Mouse (Mus musculus) kidney, postnatal 36 days (tissue): ENCODE data around the gene Ano9.
A peak's percentile ranks its signal among the peaks of the same experiment; 100 is the strongest.

Experiments
- DNase-seq, 2 experiments: peaks; one replicate each; pipeline ENCODE4 v3.0.0; 2021 to 2022; ENCODE audit warnings: mixed read lengths in 2 of 2

The Ano9 gene

GRCm38 (mm10) chr7:141099911-141100691, 17.5 kb downstream of the Ano9 start, which contains the start of gene Sigirr:
Gene Sigirr (minus strand): TSS chr7:141100572.
- peak; percentile 67 to 82 for DNase-seq

GRCm38 (mm10) chr7:141097177-141097576, 20.4 kb downstream of the Ano9 start:
- DNase-seq = no peak

DNA sequence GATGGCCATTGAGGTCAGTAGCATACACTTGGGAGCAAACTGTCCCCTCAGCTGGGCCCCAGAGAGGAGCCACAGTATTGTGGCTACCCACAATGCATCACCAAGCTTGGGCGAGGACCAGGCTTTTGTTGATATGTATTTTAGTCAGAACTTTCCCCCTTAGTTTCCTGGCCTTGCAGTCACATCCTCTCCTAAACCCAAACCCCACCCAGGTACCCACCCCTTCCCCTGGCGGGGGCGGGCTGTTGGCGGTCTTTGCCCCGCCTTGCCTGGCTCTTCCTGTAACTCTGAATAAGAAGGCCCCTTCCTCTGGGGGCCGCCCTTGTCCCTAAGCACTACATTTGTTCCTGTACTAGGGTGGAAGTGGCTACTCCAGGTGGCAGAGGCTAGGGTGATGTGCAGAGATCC, 21.0 kb downstream of the Ano9 start:
- DNase-seq = peak; percentile 81 to 84

DNA sequence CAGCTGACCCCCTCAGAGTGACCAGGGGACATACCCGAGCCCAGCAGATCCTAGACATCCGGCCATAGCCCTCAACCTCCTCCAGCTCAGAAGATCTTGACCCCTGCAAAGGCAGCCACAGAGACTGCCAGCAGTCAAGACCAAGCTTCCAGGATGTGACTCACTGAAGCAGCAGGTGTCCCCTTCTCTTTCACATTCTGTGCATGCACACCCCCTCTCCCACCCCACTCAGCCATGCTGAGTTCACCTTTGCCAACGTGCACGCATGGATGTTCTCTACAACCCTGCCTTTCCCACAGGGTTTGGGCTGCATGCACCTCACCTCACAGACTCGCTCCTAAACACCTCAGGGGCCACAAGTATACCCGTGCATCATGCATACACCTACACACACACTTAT, 21.6 kb downstream of the Ano9 start:
- peak in 1 of 2 experiments; percentile 27 for DNase-seq

GRCm38 (mm10) chr7:141094487-141095205, 23.0 kb downstream of the Ano9 start:
- peak; percentile 81 to 92 for DNase-seq

DNA sequence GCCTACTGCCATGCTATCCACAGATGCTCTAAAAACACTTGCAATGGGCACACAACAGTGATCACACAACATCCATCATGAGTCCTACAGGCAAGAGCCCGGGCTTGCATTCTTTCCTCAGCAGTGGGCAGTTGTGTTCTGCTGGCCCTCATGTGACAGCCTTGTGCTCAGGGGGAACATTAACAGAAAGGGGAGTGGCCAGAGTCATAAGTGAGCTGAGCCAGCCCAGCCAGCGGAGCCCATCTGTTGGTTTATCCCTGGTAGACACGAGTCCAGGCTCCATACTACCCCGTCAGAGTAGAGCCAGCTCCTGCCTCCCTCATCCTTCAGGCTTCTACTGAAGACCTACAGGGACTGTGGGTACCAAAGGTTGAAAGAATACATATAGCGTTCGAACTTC, 23.7 kb downstream of the Ano9 start:
- peak; percentile 84 to 91 for DNase-seq

DNA sequence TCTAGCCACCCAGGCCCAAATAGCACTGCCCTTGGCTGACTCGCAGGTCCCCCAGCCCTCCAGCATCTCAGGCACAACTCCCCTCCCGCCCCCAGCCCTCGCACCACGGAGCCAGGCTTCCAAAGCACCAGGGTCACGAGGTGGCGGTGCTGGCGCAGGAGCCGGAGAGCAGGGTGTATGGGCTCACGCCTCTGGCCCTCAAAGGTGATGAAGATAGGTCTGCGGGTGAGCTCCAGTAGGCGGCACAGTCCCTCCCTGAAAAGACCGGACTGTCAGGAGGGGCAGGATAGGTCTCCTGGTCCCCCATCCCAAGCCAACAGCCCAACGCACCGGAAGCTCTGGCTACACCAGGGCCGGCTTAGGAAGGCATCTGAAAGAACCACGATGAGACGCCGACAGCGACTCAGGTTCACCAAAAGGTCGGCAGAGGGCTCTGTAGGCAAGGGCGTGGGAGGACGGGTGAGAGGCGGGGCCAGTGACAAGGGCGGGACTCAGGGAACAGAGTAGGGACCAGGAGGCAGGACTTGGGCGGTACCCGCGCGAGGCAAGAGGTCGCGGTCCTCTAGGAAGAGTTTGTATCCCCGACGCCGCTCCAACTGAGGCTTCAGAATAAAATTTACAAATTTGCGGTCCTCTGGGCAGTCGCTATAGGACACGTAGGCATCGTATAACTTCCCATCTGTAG, 25.4 kb downstream of the Ano9 start:
- peak; percentile 95 to 96 for DNase-seq

DNA sequence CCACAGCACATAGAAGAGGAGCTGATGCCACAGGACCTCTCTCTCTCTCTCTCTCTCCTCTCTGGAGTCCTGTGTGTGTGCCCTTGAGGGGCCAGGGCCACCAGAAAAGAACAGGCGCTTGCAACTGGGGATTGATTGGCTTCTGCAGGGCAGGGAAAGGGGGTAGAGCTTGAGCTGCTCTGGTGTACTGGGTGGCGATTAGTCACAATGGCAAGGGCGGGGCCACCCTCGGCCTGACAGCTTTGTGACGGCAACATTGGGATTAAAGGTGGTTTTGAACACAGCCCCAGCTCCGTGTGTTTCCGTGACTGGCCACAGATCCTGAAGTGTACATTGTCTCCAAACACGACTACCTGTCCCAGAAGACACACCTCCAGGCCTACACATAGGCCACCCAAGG, 27.4 kb downstream of the Ano9 start:
- DNase-seq = no peak

DNA sequence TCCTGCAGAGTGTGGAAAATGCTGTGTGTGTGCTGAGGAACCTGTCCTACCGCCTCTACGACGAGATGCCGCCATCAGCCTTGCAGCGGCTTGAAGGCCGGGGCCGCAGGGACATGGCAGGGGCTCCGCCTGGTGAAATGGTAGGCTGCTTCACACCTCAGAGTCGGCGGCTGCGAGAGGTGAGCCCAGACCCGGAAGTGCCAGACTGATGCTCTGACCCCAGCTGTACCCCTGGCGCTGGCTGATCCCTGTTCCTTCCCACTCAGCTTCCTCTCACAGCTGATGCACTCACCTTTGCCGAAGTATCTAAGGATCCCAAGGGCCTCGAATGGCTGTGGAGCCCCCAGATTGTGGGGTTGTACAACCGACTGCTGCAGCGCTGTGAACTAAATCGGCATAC, 29.1 kb downstream of the Ano9 start:
- DNase-seq = no peak

GRCm38 (mm10) chr7:141087894-141088293, 29.7 kb downstream of the Ano9 start:
- DNase-seq = peak; percentile 29 to 45

- DNase-seq = peak; percentile 73 to 82
Measured at GRCm38 (mm10) chr7:141079481-141080449, 37.8 kb downstream of the Ano9 start.

GRCm38 (mm10) chr7:141078876-141079275, 38.7 kb downstream of the Ano9 start:
- no peak for DNase-seq

GRCm38 (mm10) chr7:141077841-141078240, 39.8 kb downstream of the Ano9 start, which contains the start of gene Pkp3:
Gene Pkp3 (plus strand): TSS chr7:141078218.
- DNase-seq = no peak

- no peak for DNase-seq
Measured at GRCm38 (mm10) chr7:141073782-141074181, 43.8 kb downstream of the Ano9 start.

DNA sequence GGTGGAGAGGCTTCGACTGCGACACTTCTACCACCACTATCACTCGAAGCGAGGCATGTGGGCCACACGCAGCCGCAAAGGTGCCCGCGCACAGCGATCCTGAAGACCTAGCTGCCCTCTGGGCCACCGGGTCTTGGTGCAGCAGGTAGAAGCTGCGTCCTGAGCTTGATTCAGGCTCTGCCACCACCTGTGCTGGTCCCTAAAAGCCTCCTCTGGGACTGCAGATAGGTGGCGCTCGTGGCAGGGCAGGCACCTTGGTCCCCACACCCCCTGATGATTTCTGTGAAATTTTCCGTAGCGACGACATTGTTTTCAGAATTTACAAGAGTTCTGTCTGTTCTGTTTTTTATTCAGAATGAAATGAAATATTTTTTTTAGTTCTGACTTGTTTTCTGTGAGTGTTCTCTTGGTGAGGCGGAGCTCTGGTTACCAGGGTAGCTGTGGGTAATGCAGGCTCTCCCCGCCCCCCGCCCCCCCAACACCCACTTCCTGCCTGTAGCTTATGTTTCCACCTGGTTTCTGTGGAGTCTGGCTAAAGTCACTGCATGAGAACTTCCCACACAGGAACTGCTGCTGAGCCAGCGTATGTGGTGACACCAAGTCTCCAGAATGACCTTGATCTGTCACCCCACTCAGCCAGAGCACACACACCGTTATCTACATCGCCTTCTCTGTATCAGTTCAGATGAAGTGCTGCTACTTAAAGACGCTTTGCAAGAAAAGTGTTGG, 45.4 kb downstream of the Ano9 start:
- DNase-seq = peak; percentile 35 to 79

- peak; percentile 75 to 94 for DNase-seq
Measured at GRCm38 (mm10) chr7:141070058-141070862, 47.3 kb downstream of the Ano9 start.

DNA sequence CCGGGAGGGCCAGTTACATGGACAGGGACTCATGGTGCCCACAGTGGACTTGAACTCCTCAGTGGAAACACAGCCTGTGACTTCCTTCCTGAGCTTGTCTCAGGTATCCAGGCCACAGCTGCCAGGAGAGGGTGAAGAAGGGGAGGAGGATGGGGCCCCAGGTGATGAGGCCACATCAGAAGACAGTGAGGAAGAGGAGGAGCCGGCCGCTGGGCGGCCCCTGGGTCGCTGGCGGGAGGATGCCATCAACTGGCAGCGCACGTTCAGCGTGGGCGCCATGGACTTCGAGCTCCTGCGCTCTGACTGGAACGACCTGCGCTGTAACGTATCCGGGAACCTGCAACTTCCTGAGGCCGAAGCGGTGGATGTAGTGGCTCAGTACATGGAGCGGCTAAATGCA, 49.3 kb downstream of the Ano9 start:
- no peak for DNase-seq

GRCm38 (mm10) chr7:141064576-141064975, 53.0 kb downstream of the Ano9 start:
- DNase-seq = peak; percentile 34 to 76

DNA sequence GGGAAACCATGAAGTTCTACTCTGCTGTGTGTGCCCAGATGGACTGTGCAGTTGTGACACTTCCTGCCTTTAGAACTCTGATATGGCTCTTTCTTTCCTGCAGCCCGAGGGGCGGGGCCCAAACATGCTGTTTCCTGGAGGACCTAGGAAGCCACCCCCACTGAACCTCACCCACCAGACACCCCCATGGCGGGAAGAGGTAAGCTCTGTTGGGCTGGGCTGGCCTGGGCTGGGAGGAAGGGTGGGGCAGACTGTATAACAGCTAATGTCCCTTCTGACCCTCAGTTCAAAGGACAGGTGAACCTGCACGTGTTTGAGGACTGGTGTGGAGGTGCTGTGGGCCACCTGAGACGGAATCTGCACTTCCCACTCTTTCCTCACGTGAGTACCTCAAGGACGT, 53.4 kb downstream of the Ano9 start:
- no peak for DNase-seq

DNA sequence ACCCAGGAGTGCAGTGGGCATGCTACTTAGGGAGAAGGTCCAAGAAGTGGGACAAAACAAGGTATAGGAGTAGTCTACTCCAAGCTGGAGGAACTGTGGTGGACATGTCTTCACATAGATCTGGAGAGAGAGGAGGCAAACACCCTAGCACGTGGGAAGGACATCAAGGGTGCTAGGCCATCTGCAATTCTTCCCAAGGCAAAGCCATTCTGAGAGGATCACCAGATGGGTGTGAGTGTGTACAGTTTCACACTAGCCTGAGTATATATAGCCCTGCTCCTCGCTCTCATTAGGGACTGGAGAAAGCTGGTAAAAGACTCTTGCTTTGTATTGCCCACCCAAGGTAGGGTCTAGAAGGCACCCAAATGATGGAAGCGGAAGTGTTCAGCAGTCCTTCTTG, 54.3 kb downstream of the Ano9 start:
- no peak for DNase-seq

GRCm38 (mm10) chr7:141062525-141062924, 55.1 kb downstream of the Ano9 start:
- no peak for DNase-seq
